Mouse (Mus musculus): ENCODE measurements around the gene Tnrc6b. TPM values are rescaled to one million over a fixed set of nuclear protein-coding genes. Genes with fewer than 3 reads are reported as not detected.

Tnrc6b gene
- polyA plus RNA-seq, 1 experiment from 2014 or later, result 32.2 TPM

DNA sequence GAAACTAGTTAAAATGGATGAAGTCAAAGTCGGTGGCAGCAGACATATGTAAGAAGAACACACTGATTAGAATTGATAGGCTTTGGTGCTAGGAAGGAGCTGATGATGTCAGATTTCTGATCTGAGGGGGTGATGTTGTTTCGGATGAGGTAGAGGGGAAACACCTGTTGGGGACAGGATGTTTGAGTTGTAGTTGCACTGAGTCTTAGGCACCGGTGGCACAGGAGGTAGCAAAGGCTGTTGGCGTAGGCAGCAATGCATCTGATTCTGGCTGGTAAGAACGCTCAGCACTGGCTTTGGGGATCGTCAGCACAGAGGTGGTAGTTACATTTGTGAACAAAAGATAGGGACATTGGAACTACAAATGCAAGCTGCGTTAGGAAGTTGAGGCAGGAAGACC is 32.5 kb downstream of the Tnrc6b start:
- Histone ChIP-seq H3K27me3 (replicated peaks) (no peaks in the 10 kb centered on the region), H3K36me3 (no peaks in the 10 kb centered on the region), H3K9ac (no peak overlapping the region), H3K4me1 (peaks cover 79% of the 10 kb centered on the region), H3K4me2 (peak overlapping the region; percentile 44), H3K27ac (0 out of 2 replicates have a peak overlapping the region, but pooled peaks have one; percentile 46), H3K4me3 (no peak overlapping the region), H3K9me3 (replicated peaks) (no peaks in the 10 kb centered on the region)
- no peak for ATAC-seq
- WGBS (ENCODE audit: insufficient replicate concordance), result 46% methylated on average over 7 of the region's 7 CpGs

GRCm38 (mm10) chr15:80744667-80745422 is 33.7 kb downstream of the Tnrc6b start:
- peak overlapping the region; percentile 13; the same call in 1 of the 2 replicates for H3K9ac ChIP-seq
- peaks cover 79% of the 10 kb centered on the region for H3K4me1 ChIP-seq
- no peaks in the 10 kb centered on the region for H3K36me3 ChIP-seq
- H3K4me2 ChIP-seq, result peak overlapping the region; percentile 44
- H3K27ac ChIP-seq, result peak overlapping the region; percentile 52; the same call in 1 of the 2 replicates
- peak overlapping the region; percentile 7; the same call in 1 of the 2 replicates for H3K4me3 ChIP-seq
- peak; percentile 79 for ATAC-seq
- WGBS (ENCODE audit: insufficient replicate concordance), result 15% methylated on average over 3 of the region's 3 CpGs
- no peaks in the 10 kb centered on the region for H3K27me3 ChIP-seq (replicated peaks)
- H3K9me3 ChIP-seq (replicated peaks), result no peaks in the 10 kb centered on the region

DNA sequence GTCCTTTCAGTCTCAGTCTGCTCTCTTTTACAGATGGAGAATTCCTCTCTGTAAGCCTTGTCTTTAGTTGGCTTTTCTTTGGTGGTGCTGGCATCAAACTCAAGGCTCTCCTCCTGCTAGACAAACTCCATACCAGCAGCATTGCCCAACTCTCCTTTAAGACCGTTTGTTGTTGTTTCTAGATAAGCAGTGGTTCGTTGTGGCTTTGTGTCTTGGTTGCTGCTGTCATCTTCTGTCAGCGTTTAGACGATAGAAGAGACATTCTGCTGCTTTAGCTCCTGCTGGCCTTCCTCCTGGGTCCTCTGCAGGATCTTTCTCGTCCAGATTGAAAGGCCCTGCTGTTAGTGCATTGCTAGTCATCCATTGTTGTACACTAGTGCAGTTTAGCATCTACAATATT is 37.9 kb downstream of the Tnrc6b start:
- peak overlapping the region; percentile 74 for H3K27ac ChIP-seq
- 0 out of 2 replicates have a peak overlapping the region, but pooled peaks have one; percentile 9 for H3K4me2 ChIP-seq
- peaks cover 66% of the 10 kb centered on the region for H3K4me1 ChIP-seq
- H3K9me3 ChIP-seq (replicated peaks), result no peaks in the 10 kb centered on the region
- H3K4me3 ChIP-seq, result no peak overlapping the region
- 0 out of 2 replicates have a peak overlapping the region, but pooled peaks have one; percentile 4 for H3K9ac ChIP-seq
- 7% methylated on average over 5 of the region's 5 CpGs for WGBS (ENCODE audit: insufficient replicate concordance)
- ATAC-seq, result peak; percentile 51; the same call in 1 of the 2 replicates
- no peaks in the 10 kb centered on the region for H3K36me3 ChIP-seq
- H3K27me3 ChIP-seq (replicated peaks), result no peaks in the 10 kb centered on the region

DNA sequence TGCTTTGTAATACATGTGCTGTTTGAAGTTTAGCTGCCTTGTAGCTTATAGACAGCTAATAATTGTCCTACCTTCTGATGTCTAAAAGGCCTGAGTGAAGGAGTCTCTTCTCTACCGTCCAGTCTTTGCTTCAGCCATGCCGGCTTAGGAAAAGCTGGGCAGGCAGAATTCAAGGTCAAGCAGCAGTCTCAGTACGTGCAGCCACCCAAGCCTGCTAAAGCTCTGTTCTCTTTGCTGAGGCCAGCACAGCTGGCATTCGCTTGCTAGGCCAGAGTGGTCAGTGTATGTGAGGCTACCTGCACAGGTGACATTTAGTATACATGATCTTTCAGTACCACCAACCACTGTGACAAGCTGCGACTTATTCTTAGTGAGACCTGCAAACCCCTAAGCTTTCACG is 42.2 kb downstream of the Tnrc6b start:
- no peak overlapping the region; the same call in 1 of the 2 replicates for H3K27ac ChIP-seq
- WGBS (ENCODE audit: insufficient replicate concordance), result 83% methylated on average over 6 of the region's 6 CpGs
- H3K4me1 ChIP-seq, result peaks cover 47% of the 10 kb centered on the region
- no peak for ATAC-seq
- H3K4me3 ChIP-seq, result no peak overlapping the region
- no peak overlapping the region for H3K9ac ChIP-seq
- no peak overlapping the region for H3K4me2 ChIP-seq
- H3K27me3 ChIP-seq (replicated peaks), result no peaks in the 10 kb centered on the region
- H3K36me3 ChIP-seq, result no peaks in the 10 kb centered on the region
- H3K9me3 ChIP-seq (replicated peaks), result no peaks in the 10 kb centered on the region

GRCm38 (mm10) chr15:80754103-80754502 is 43.0 kb downstream of the Tnrc6b start:
- WGBS (ENCODE audit: insufficient replicate concordance), result 82% methylated on average over 1 of the region's 1 CpGs
- Histone ChIP-seq H3K4me3 (no peak overlapping the region), H3K9me3 (replicated peaks) (no peaks in the 10 kb centered on the region), H3K36me3 (no peaks in the 10 kb centered on the region), H3K27ac (peak overlapping the region; percentile 3), H3K4me2 (no peak overlapping the region), H3K27me3 (replicated peaks) (no peaks in the 10 kb centered on the region), H3K9ac (no peak overlapping the region), H3K4me1 (peaks cover 44% of the 10 kb centered on the region)
- peak; percentile 47; the same call in 1 of the 2 replicates for ATAC-seq

GRCm38 (mm10) chr15:80759451-80759850 is 48.3 kb downstream of the Tnrc6b start:
- no peaks in the 10 kb centered on the region for H3K27me3 ChIP-seq (replicated peaks)
- H3K4me3 ChIP-seq, result no peak overlapping the region
- no peak overlapping the region for H3K4me2 ChIP-seq
- no peak overlapping the region for H3K9ac ChIP-seq
- H3K9me3 ChIP-seq (replicated peaks), result no peaks in the 10 kb centered on the region
- WGBS (ENCODE audit: insufficient replicate concordance), result 86% methylated on average over 9 of the region's 9 CpGs
- H3K27ac ChIP-seq, result peak overlapping the region; percentile 53; the same call in 1 of the 2 replicates
- no peaks in the 10 kb centered on the region for H3K36me3 ChIP-seq
- H3K4me1 ChIP-seq, result peaks cover 63% of the 10 kb centered on the region
- no peak for ATAC-seq

GRCm38 (mm10) chr15:80760504-80760903 is 49.4 kb downstream of the Tnrc6b start:
- 54% methylated on average over 3 of the region's 3 CpGs for WGBS (ENCODE audit: insufficient replicate concordance)
- H3K27ac ChIP-seq, result peak overlapping the region; percentile 95
- peak; percentile 63 for ATAC-seq

DNA sequence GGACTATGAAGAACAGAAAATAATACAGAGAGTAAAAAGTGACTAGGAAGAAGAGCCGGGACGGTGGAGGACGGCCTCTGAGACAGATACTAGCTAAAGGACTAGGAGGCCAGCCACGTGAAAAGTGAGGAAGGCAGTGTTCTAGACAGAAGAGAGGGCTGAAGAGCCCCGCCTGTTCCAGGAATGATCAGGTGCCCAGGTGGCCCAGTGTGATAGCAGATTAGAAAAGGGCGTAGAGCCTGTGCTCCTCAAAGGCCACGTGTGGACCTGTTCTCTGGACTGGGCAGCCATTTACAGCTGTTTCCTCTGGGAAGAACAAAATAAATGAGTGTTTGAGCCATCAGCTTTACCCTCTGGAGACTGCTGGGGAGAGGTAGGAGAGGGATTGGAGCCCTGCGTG is 49.8 kb downstream of the Tnrc6b start:
- Histone ChIP-seq H3K9ac (peak overlapping the region; percentile 71), H3K4me2 (peak overlapping the region; percentile 75), H3K4me1 (peaks cover 60% of the 10 kb centered on the region), H3K27ac (peak overlapping the region; percentile 95), H3K4me3 (peak overlapping the region; percentile 42), H3K36me3 (no peaks in the 10 kb centered on the region), H3K9me3 (replicated peaks) (no peaks in the 10 kb centered on the region), H3K27me3 (replicated peaks) (no peaks in the 10 kb centered on the region)
- 23% methylated on average over 8 of the region's 8 CpGs for WGBS (ENCODE audit: insufficient replicate concordance)
- peak; percentile 99 for ATAC-seq

More at GRCm38 (mm10) chr15:80760504-80760903, 49.4 kb downstream of the Tnrc6b start:
- Histone ChIP-seq H3K4me3 (no peak overlapping the region), H3K36me3 (no peaks in the 10 kb centered on the region), H3K27me3 (replicated peaks) (no peaks in the 10 kb centered on the region), H3K4me1 (peaks cover 59% of the 10 kb centered on the region), H3K9ac (peak overlapping the region; percentile 71), H3K9me3 (replicated peaks) (no peaks in the 10 kb centered on the region), H3K4me2 (peak overlapping the region; percentile 75)

GRCm38 (mm10) chr15:80762621-80763020 is 51.5 kb downstream of the Tnrc6b start:
- H3K4me3 ChIP-seq, result no peak overlapping the region
- WGBS (ENCODE audit: insufficient replicate concordance), result 74% methylated on average over 4 of the region's 4 CpGs
- 0 out of 2 replicates have a peak overlapping the region, but pooled peaks have one; percentile 71 for H3K9ac ChIP-seq
- ATAC-seq, result no peak
- no peaks in the 10 kb centered on the region for H3K27me3 ChIP-seq (replicated peaks)
- H3K27ac ChIP-seq, result peak overlapping the region; percentile 95
- H3K4me2 ChIP-seq, result peak overlapping the region; percentile 75
- H3K9me3 ChIP-seq (replicated peaks), result no peaks in the 10 kb centered on the region
- no peaks in the 10 kb centered on the region for H3K36me3 ChIP-seq
- peaks cover 63% of the 10 kb centered on the region for H3K4me1 ChIP-seq

- Histone ChIP-seq H3K9ac (no peak overlapping the region), H3K4me3 (no peak overlapping the region), H3K4me2 (no peak overlapping the region), H3K27ac (no peak overlapping the region), H3K36me3 (no peaks in the 10 kb centered on the region), H3K27me3 (replicated peaks) (no peaks in the 10 kb centered on the region), H3K9me3 (replicated peaks) (no peaks in the 10 kb centered on the region), H3K4me1 (peaks cover 54% of the 10 kb centered on the region)
- no peak for ATAC-seq
- WGBS (ENCODE audit: insufficient replicate concordance), result 67% methylated on average over 6 of the region's 6 CpGs
These were observed 53.6 kb downstream of the Tnrc6b start for GRCm38 (mm10) chr15:80764666-80765065.

GRCm38 (mm10) chr15:80765381-80765780 is 54.3 kb downstream of the Tnrc6b start:
- Histone ChIP-seq H3K4me1 (peaks cover 48% of the 10 kb centered on the region), H3K4me3 (no peak overlapping the region), H3K4me2 (no peak overlapping the region), H3K9me3 (replicated peaks) (no peaks in the 10 kb centered on the region), H3K9ac (no peak overlapping the region), H3K36me3 (no peaks in the 10 kb centered on the region), H3K27ac (no peak overlapping the region), H3K27me3 (replicated peaks) (no peaks in the 10 kb centered on the region)
- 77% methylated on average over 2 of the region's 2 CpGs for WGBS (ENCODE audit: insufficient replicate concordance)
- no peak for ATAC-seq

DNA sequence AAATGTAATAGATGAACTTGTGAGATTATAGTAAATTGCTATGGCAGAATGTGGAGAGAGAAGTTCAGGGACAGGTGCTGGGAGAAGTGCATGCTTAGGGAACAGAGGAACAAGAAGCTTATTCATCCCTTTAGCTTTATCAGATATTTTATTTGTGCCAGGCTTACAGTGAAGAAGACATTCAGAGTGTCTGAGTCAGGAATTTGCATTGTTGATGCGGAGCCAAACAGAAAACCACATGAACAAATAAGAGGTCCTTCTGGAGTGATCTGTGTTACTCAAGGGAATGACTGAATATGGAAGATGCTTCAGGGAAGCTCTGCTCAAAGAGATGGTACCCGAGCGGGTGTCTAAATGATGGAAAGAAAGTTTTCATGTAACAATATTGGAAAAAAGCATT is 57.1 kb downstream of the Tnrc6b start:
- Histone ChIP-seq H3K27ac (no peak overlapping the region), H3K4me3 (no peak overlapping the region), H3K27me3 (replicated peaks) (no peaks in the 10 kb centered on the region), H3K4me1 (peaks cover 32% of the 10 kb centered on the region), H3K36me3 (no peaks in the 10 kb centered on the region), H3K4me2 (no peak overlapping the region), H3K9me3 (replicated peaks) (no peaks in the 10 kb centered on the region), H3K9ac (no peak overlapping the region)
- no peak for ATAC-seq
- WGBS (ENCODE audit: insufficient replicate concordance), result 82% methylated on average over 3 of the region's 3 CpGs

All from liver, embryonic 12.5 days (tissue).